Mouse (Mus musculus) CH12.LX (cell line): Measurements from ENCODE around the gene Sgf29.

ENCODE experiments used
- CTCF ChIP-seq, 2 experiments: IDR thresholded peaks in 1 of 2; conservative IDR thresholded peaks in 1 of 2; 2 replicates each; pipeline ENCODE4 v1.5.1; 2011 to 2012; ENCODE audit warnings: low read depth in 2 of 2, low read length in 2 of 2, improper control_type of control experiment in 1 of 2, inconsistent platforms in 1 of 2, mild to moderate bottlenecking in 1 of 2, moderate library complexity in 1 of 2
- ETS1 ChIP-seq: conservative IDR thresholded peaks from 2 replicates; pipeline ENCODE4 v1.6.1; 2012; ENCODE audit warnings: low read depth, mild to moderate bottlenecking, inconsistent platforms, low read length, improper control_type of control experiment, moderate library complexity
- MAX ChIP-seq: IDR thresholded peaks from 2 replicates; pipeline ENCODE4 v1.6.1; 2011; ENCODE audit warnings: low read length, improper control_type of control experiment
- MAZ ChIP-seq: IDR thresholded peaks from 2 replicates; pipeline ENCODE4 v1.6.1; 2012; ENCODE audit warnings: low read depth, mild to moderate bottlenecking, inconsistent platforms, low read length, improper control_type of control experiment, moderate library complexity
- MXI1 ChIP-seq: IDR thresholded peaks from 2 replicates; pipeline ENCODE4 v1.6.1; 2011; ENCODE audit warnings: mild to moderate bottlenecking, low read depth, low read length, improper control_type of control experiment
- NELFE ChIP-seq: IDR thresholded peaks from 2 replicates; pipeline ENCODE4 v1.6.1; 2011; ENCODE audit warnings: low read depth, low read length, improper control_type of control experiment
- NRF1 ChIP-seq: IDR thresholded peaks from 2 replicates; pipeline ENCODE4 v1.6.1; 2014; ENCODE audit warnings: low read depth, mild to moderate bottlenecking, inconsistent platforms, low read length, improper control_type of control experiment, moderate library complexity
- POLR2A ChIP-seq: IDR thresholded peaks from 2 replicates; pipeline ENCODE4 v1.6.1; 2011; ENCODE audit warnings: low read depth, mild to moderate bottlenecking, improper control_type of control experiment, low read length
- TBP ChIP-seq: conservative IDR thresholded peaks from 2 replicates; pipeline ENCODE4 v1.6.1; 2011; ENCODE audit warnings: low read depth, low read length, improper control_type of control experiment
- USF1 ChIP-seq: IDR thresholded peaks from 2 replicates; pipeline ENCODE4 v1.6.1; 2014; ENCODE audit warnings: low read depth, mild to moderate bottlenecking, inconsistent platforms, low read length, improper control_type of control experiment
- USF2 ChIP-seq: conservative IDR thresholded peaks from 2 replicates; pipeline ENCODE4 v1.6.1; 2011; ENCODE audit warnings: low read depth, low read length, improper control_type of control experiment

- TF ChIP-seq CTCF (conservative IDR thresholded peaks at IDR 0.05 in 1 of 2, IDR thresholded peaks at IDR 0.05 in 1 of 2; ENCODE audit: low read depth in 2 of 2, low read length in 2 of 2) (no peak), POLR2A (no peak), MAZ (no peak), NRF1 (no peak), TBP (no peak), USF1 (no peak), MXI1 (no peak), MAX (no peak), ETS1 (no peak), NELFE (no peak), USF2 (no peak)
These were observed 19.3 kb downstream of the Sgf29 start for GRCm38 (mm10) chr7:126668452-126668851.
